Mouse (Mus musculus): Measurements from ENCODE around the gene Trem1.

- TF ChIP-seq CTCF (IDR thresholded peaks at IDR 0.05; ENCODE audit: control insufficient read depth, insufficient read depth, low read length) (no peak), POLR2A (IDR thresholded peaks at IDR 0.05; ENCODE audit: borderline replicate concordance, control insufficient read depth, low read depth, low read length) (no peak)
Measured at GRCm38 (mm10) chr17:48256575-48256974, 24.0 kb downstream of the Trem1 start.
